Mouse (Mus musculus) B cell, adult 2 months (primary cell): ENCODE results near the gene Lgi2.

Experiments used
- DNase-seq, 2 experiments: peaks; one replicate each; pipeline ENCODE4 v3.0.0; 2022

The Lgi2 gene

GRCm38 (mm10) chr5:52565813-52566531 is at the start of gene Lgi2:
Lgi2 (minus strand) TSS chr5:52566462.
- DNase-seq, result no peak

DNA sequence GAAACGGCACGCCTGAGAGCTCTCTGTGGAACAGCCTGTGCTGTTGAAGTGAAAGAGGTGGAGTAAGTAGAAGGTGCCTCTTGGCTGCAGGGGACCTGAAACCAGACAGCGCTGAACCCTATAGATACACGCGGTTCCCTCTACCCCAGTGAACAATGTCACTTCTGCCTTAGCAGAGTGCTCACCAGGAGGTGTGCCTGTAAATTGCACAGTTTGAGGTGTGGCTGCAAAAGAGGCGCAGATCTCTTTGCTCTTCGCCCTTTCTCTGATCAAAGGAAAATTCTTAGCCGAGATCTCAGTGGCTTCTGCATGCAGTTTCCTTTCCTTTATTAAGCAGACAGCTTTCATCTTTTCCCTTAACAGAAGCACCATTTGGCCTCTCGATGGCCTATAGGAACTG is 49.2 kb upstream of the Lgi2 start:
- no peak for DNase-seq

DNA sequence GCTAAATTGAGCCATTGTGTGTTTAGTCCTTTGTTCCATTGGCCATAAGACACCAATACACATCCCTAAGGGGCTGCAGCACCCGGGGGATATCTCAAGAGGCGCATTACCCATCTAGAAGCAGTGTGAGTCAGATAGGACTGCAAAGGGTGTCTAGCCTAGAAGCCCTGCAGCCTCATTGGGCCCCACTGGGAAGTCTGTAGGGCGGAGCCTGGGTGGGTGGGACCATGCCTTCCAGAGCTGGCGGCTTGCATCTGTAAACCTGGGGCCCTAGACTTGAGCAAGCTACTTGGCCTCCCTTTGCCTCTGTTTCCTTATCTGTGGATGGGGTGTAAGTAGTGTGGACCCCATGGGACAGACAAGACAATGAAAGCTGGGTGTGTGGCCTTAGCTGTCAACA is 48.4 kb upstream of the Lgi2 start:
- no peak for DNase-seq

DNA sequence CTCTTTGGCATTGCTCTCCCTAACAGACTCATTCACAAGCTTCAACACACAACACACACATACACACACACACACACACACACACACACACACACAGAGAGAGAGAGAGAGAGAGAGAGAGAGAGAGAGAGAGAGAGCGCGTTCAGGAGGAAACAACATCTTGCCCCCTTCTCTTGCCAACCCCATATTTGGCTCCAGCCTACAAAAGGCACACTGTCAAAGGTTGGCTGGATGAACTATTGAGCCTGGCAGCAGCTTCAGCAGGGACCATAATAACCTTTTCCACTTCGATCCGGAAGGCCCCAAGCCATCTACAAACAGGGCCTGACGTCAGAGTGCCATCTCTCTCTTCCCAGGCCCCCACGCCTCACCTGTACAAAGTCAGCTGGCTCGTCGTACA is 46.5 kb upstream of the Lgi2 start:
- no peak for DNase-seq

- no peak for DNase-seq
Observed at GRCm38 (mm10) chr5:52611315-52611895, 45.1 kb upstream of the Lgi2 start.

DNA sequence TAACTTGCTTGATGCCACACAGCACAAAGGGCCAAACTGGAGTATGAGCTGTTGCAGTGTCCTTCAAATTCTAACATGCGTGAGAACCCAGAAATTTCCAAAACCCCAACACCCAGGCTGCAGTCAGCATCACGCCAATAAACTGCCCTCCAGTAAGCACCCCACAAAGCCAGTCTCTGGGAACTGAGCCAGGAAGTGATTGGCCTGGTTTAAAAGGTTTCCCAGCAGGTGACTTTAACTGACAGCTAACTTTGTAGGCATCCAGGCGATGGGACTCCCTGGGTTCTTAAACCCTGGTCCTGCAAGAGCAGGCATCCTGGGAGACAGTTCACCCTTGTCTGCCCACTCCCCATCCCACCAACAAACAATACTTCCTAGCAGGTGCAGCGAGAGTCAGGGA is 44.0 kb upstream of the Lgi2 start:
- no peak for DNase-seq

GRCm38 (mm10) chr5:52609672-52610071 is 43.4 kb upstream of the Lgi2 start:
- no peak for DNase-seq

GRCm38 (mm10) chr5:52604582-52605041 is 38.4 kb upstream of the Lgi2 start:
- DNase-seq, result no peak

GRCm38 (mm10) chr5:52590612-52591011 is 24.4 kb upstream of the Lgi2 start:
- no peak for DNase-seq

GRCm38 (mm10) chr5:52588650-52589049 is 22.4 kb upstream of the Lgi2 start:
- DNase-seq, result no peak

DNA sequence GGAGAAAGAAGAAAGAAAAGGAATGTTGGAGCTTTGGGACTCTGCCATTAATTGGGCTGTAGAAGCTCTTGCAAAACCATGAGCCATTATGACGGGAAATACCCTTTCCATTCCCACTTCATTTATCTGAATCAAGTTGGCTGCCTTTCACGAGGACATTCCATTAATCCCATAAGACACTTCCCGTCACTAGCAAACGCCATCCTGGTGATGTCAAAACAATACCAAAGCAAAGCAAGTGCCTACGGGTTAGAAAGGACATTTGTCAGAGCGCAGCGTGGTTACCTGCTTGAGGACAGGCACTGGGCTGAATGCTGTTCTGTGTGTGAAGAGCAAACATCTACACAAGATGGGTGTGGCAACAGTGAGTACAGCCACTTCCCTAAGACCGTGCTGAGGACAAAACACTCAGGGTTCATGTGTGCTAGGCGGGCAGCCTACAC is 21.1 kb upstream of the Lgi2 start:
- no peak for DNase-seq

- DNase-seq, result no peak
Observed at GRCm38 (mm10) chr5:52572572-52572971, 6.3 kb upstream of the Lgi2 start.

DNA sequence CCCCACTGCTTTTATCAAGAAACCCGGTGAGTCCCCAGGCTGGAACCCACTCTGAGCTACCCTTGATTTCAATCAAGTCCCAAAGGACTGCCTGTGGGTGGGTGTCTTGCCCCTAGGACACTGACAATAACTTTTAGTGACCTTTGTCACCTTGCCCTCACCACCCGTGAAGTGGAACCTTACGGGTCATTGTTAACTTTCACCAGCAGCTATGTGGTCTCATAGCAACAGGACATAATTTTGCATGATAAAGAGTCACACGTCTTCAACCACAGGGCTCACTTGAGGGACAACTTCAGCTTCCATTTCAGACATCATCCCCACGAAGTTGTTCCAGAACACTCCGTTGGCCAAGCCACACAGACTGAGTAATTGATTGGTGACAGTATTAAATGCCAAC is 4.5 kb upstream of the Lgi2 start:
- no peak for DNase-seq

DNA sequence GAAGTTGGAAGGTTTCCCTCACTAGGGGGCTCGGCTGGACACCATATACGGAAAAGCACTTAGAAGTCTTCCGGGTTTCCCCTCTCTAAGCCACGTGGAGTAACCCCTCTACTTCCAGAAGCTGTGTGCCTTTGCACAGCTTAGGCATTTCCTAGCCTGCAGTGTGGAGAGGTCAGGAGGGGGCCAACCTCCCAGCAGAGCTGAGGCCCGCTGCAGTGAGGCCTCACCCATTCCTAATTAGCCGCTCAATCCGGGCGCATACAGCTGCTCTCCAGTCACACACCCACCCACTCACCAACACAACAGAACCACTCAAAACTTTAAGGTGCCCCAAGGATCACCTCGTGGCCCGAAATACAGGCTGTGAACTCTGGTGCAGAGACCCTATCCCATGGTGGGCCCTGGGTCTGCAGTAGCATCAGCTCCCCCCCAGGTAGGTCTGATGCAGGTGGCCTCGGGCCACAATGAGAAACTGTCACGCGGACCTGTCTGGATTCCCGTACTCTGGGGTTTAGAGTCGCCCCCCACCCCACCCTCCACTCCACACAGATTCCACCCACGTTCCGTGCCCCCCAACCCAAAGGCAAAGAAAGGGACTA is 949 bp downstream of the Lgi2 start:
- DNase-seq, result no peak

DNA sequence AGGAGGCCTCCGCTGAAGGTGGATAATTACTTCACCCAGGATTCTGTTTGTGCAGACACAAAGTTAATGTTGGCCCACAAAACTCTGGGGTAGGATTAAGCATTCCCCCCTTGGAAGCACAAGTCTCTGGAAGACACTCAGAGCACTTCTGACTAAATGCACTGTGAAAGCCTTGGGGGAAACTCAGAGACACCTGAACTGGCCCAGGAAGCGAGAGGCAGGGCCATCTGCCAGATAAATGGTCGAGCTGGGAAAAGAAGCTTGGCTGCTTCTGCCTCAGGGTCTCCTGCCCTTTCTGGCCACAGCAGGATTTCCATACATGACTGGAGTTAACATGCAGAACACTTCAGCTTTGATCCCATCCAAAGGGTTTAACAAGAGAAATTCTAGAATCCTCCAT is 1.9 kb downstream of the Lgi2 start:
- no peak for DNase-seq

- no peak for DNase-seq
Observed at GRCm38 (mm10) chr5:52560240-52560639, 6.0 kb downstream of the Lgi2 start.

- no peak for DNase-seq
Observed at GRCm38 (mm10) chr5:52555526-52555925, 10.7 kb downstream of the Lgi2 start.

DNA sequence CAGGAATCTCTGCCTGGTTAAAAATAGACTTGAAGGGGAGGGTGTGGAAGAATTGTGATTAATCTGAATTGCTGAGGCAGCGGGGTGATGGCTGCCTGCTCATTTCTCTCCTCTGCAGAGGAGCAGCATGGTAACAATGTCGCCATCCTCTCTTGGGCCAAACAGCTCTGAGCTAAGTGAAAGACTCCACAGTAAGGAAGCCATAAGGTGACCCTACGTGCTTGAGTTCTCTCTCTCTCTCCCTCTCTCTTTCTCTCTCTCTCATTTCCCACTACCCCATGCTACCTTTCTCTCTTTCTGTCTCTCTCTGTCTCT is 15.0 kb downstream of the Lgi2 start:
- no peak for DNase-seq

GRCm38 (mm10) chr5:52550613-52551317 is 15.5 kb downstream of the Lgi2 start:
- no peak for DNase-seq

DNA sequence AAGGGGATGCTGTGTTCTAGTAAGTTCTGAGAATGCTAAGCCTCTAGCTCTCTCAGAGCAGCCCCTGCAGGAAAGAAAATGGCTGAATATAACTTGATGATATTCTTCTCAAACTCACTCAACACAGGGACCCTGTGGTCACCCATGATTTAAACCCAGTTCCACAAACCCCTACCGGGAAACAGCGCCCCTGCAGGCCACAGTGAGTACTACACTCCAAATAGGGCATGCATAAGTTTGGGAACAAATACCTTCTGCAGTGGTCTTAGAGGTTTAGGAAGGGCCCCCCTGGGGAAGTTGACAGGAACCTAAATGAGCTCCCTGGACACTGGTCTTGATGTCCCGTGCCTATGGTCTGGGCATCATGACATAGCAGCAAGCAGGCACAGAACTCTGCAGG is 19.3 kb downstream of the Lgi2 start:
- DNase-seq, result peak; percentile 46 to 51

DNA sequence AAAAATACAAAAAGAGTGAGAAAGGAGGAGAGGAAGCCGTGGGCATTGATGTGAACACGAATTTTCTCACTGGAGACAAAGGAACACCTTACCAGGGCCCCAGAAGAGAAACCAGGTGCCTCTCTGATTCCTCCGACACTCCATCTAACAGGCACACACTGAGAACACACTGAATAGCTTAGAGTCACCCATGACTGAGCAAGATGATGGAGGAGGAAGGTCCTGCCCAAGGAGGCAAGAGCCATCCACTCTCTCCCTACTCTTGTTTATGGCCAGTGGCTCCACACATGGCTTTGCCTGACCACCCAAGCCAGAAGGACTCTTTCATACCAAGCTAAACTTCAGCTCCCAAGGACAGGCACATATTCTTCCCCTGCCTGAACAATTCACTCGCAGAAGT is 22.5 kb downstream of the Lgi2 start:
- no peak for DNase-seq

GRCm38 (mm10) chr5:52540186-52540585 is 26.1 kb downstream of the Lgi2 start:
- DNase-seq, result no peak

- DNase-seq, result no peak
Observed at GRCm38 (mm10) chr5:52539483-52539882, 26.8 kb downstream of the Lgi2 start.

- no peak for DNase-seq
Observed at GRCm38 (mm10) chr5:52537024-52537423, 29.2 kb downstream of the Lgi2 start.
